Mouse (Mus musculus): ENCODE data around the gene Abcf1.

DNA sequence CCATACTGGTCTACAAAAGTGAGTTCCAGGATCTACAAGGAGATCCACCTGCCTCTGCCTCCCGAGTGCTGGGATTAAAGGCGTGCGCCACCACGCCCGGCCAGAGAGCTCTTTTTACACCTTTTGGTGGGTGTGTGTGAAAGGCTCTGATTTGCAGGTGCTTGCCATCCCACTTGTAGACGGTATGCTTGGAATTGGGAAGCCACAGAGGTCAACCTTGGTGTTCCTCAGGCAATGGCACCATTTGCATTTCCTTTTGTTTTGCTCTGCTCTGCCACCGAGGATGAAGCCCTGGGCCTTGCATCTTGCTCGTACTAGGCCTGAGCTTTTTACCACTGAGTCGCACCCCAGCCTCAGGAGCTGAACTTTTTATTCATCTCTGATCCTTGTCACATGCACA lies 12.2 kb upstream of the Abcf1 start:
- TF ChIP-seq GATA1 (IDR thresholded peaks at IDR 0.05; ENCODE audit: borderline replicate concordance, low read length) (no peak), FLI1 (IDR thresholded peaks at IDR 0.05; ENCODE audit: low read length) (no peak)
